Mouse (Mus musculus): ENCODE results near the gene P3h3. TPM values are rescaled to one million over a fixed set of nuclear protein-coding genes. Genes with fewer than 3 reads are reported as not detected.
A peak's percentile ranks its signal among the peaks of the same experiment; 100 is the strongest.

The P3h3 gene
- polyA plus RNA-seq, 1 experiment: 26.8 TPM

- Histone ChIP-seq H3K4me1 (replicated peaks; ENCODE audit: control insufficient read depth, insufficient read depth, low read length) (peaks cover 63% of the 10 kb centered on the region), H3K27me3 (ENCODE audit: control insufficient read depth, insufficient read depth, low read length) (no peaks in the 10 kb centered on the region), H3K4me3 (ENCODE audit: control insufficient read depth, insufficient read depth, low read length) (no peak overlapping the region; the same call in 1 of the 2 replicates), H3K27ac (ENCODE audit: control insufficient read depth, insufficient read depth, low read length) (peak overlapping the region; percentile 98), H3K36me3 (ENCODE audit: control insufficient read depth, insufficient read depth, low read length) (peaks cover 15% of the 10 kb centered on the region)
- 86% methylated on average over 3 of the region's 3 CpGs for WGBS
- TF ChIP-seq POLR2A (IDR thresholded peaks at IDR 0.05; ENCODE audit: control insufficient read depth, extremely low read depth, insufficient read depth, low read length, poor library complexity): no peak
- no peak for TF ChIP-seq CTCF (IDR thresholded peaks at IDR 0.05; ENCODE audit: borderline replicate concordance, control insufficient read depth, extremely low read depth, insufficient read depth, low read length, poor library complexity)
- DNase-seq: no peak
These were observed 4.2 kb upstream of the P3h3 start for GRCm38 (mm10) chr6:124861802-124862201.

GRCm38 (mm10) chr6:124861266-124861665 is 3.7 kb upstream of the P3h3 start:
- peaks cover 69% of the 10 kb centered on the region for H3K4me1 ChIP-seq (replicated peaks; ENCODE audit: control insufficient read depth, insufficient read depth, low read length)
- H3K4me3 ChIP-seq (ENCODE audit: control insufficient read depth, insufficient read depth, low read length): no peak overlapping the region
- WGBS: 96% methylated on average over 19 of the region's 19 CpGs

GRCm38 (mm10) chr6:124860511-124860910 is 3.0 kb upstream of the P3h3 start:
- WGBS: 97% methylated on average over 9 of the region's 9 CpGs
- Histone ChIP-seq H3K36me3 (ENCODE audit: control insufficient read depth, insufficient read depth, low read length) (peaks cover 3% of the 10 kb centered on the region), H3K4me3 (ENCODE audit: control insufficient read depth, insufficient read depth, low read length) (no peak overlapping the region), H3K4me1 (replicated peaks; ENCODE audit: control insufficient read depth, insufficient read depth, low read length) (peaks cover 62% of the 10 kb centered on the region), H3K27ac (ENCODE audit: control insufficient read depth, insufficient read depth, low read length) (no peak overlapping the region), H3K27me3 (ENCODE audit: control insufficient read depth, insufficient read depth, low read length) (no peaks in the 10 kb centered on the region)
- no peak for DNase-seq
- TF ChIP-seq POLR2A (IDR thresholded peaks at IDR 0.05; ENCODE audit: control insufficient read depth, extremely low read depth, insufficient read depth, low read length, poor library complexity) (no peak), CTCF (IDR thresholded peaks at IDR 0.05; ENCODE audit: borderline replicate concordance, control insufficient read depth, extremely low read depth, insufficient read depth, low read length, poor library complexity) (no peak)

More at GRCm38 (mm10) chr6:124861266-124861665, 3.7 kb upstream of the P3h3 start:
- DNase-seq: no peak
- H3K27ac ChIP-seq (ENCODE audit: control insufficient read depth, insufficient read depth, low read length): no peak overlapping the region
- no peaks in the 10 kb centered on the region for H3K27me3 ChIP-seq (ENCODE audit: control insufficient read depth, insufficient read depth, low read length)
- TF ChIP-seq CTCF (IDR thresholded peaks at IDR 0.05; ENCODE audit: borderline replicate concordance, control insufficient read depth, extremely low read depth, insufficient read depth, low read length, poor library complexity) (no peak), POLR2A (IDR thresholded peaks at IDR 0.05; ENCODE audit: control insufficient read depth, extremely low read depth, insufficient read depth, low read length, poor library complexity) (no peak)
- peaks cover 10% of the 10 kb centered on the region for H3K36me3 ChIP-seq (ENCODE audit: control insufficient read depth, insufficient read depth, low read length)

- WGBS: 10% methylated on average over 12 of the region's 12 CpGs
- Histone ChIP-seq H3K4me3 (ENCODE audit: control insufficient read depth, insufficient read depth, low read length) (no peak overlapping the region), H3K36me3 (ENCODE audit: control insufficient read depth, insufficient read depth, low read length) (no peaks in the 10 kb centered on the region), H3K4me1 (replicated peaks; ENCODE audit: control insufficient read depth, insufficient read depth, low read length) (peaks cover 57% of the 10 kb centered on the region), H3K27ac (ENCODE audit: control insufficient read depth, insufficient read depth, low read length) (no peak overlapping the region), H3K27me3 (ENCODE audit: control insufficient read depth, insufficient read depth, low read length) (no peaks in the 10 kb centered on the region)
- TF ChIP-seq CTCF (IDR thresholded peaks at IDR 0.05; ENCODE audit: borderline replicate concordance, control insufficient read depth, extremely low read depth, insufficient read depth, low read length, poor library complexity) (peak; percentile 90), POLR2A (IDR thresholded peaks at IDR 0.05; ENCODE audit: control insufficient read depth, extremely low read depth, insufficient read depth, low read length, poor library complexity) (no peak)
- peak; percentile 90 for DNase-seq
These were observed 2.2 kb upstream of the P3h3 start for GRCm38 (mm10) chr6:124859725-124860124.

- no peaks in the 10 kb centered on the region for H3K36me3 ChIP-seq (ENCODE audit: control insufficient read depth, insufficient read depth, low read length)
- peaks cover 59% of the 10 kb centered on the region for H3K4me1 ChIP-seq (replicated peaks; ENCODE audit: control insufficient read depth, insufficient read depth, low read length)
- no peak for DNase-seq
- 84% methylated on average over 26 of the region's 28 CpGs for WGBS
- no peak overlapping the region for H3K4me3 ChIP-seq (ENCODE audit: control insufficient read depth, insufficient read depth, low read length)
- H3K27ac ChIP-seq (ENCODE audit: control insufficient read depth, insufficient read depth, low read length): no peak overlapping the region
- TF ChIP-seq CTCF (IDR thresholded peaks at IDR 0.05; ENCODE audit: borderline replicate concordance, control insufficient read depth, extremely low read depth, insufficient read depth, low read length, poor library complexity) (no peak), POLR2A (IDR thresholded peaks at IDR 0.05; ENCODE audit: control insufficient read depth, extremely low read depth, insufficient read depth, low read length, poor library complexity) (no peak)
- H3K27me3 ChIP-seq (ENCODE audit: control insufficient read depth, insufficient read depth, low read length): no peaks in the 10 kb centered on the region
These were observed 1.2 kb upstream of the P3h3 start for GRCm38 (mm10) chr6:124858561-124859318.

GRCm38 (mm10) chr6:124857840-124858530 is 433 bp upstream of the P3h3 start:
- H3K4me1 ChIP-seq (replicated peaks; ENCODE audit: control insufficient read depth, insufficient read depth, low read length): peaks cover 56% of the 10 kb centered on the region
- WGBS: 50% methylated on average over 26 of the region's 26 CpGs
- no peak overlapping the region for H3K27ac ChIP-seq (ENCODE audit: control insufficient read depth, insufficient read depth, low read length)
- TF ChIP-seq POLR2A (IDR thresholded peaks at IDR 0.05; ENCODE audit: control insufficient read depth, extremely low read depth, insufficient read depth, low read length, poor library complexity) (no peak), CTCF (IDR thresholded peaks at IDR 0.05; ENCODE audit: borderline replicate concordance, control insufficient read depth, extremely low read depth, insufficient read depth, low read length, poor library complexity) (no peak)
- no peaks in the 10 kb centered on the region for H3K36me3 ChIP-seq (ENCODE audit: control insufficient read depth, insufficient read depth, low read length)
- H3K27me3 ChIP-seq (ENCODE audit: control insufficient read depth, insufficient read depth, low read length): no peaks in the 10 kb centered on the region
- H3K4me3 ChIP-seq (ENCODE audit: control insufficient read depth, insufficient read depth, low read length): peak overlapping the region; percentile 51
- DNase-seq: no peak
